Mouse (Mus musculus) fibroblast of lung, adult 2 months (primary cell): ENCODE data around the gene Armc7.
A peak's percentile ranks its signal among the peaks of the same experiment; 100 is the strongest.
"Not testable (repeated sequence)": the region's sequence is repeated elsewhere in the genome, so short reads cannot be mapped to it uniquely, and the experiment has no call there.

Experiments
- DNase-seq: peaks from one replicate; pipeline ENCODE4 v3.0.0-alpha.2; 2011; ENCODE audit warnings: low read depth

Gene Armc7

DNA sequence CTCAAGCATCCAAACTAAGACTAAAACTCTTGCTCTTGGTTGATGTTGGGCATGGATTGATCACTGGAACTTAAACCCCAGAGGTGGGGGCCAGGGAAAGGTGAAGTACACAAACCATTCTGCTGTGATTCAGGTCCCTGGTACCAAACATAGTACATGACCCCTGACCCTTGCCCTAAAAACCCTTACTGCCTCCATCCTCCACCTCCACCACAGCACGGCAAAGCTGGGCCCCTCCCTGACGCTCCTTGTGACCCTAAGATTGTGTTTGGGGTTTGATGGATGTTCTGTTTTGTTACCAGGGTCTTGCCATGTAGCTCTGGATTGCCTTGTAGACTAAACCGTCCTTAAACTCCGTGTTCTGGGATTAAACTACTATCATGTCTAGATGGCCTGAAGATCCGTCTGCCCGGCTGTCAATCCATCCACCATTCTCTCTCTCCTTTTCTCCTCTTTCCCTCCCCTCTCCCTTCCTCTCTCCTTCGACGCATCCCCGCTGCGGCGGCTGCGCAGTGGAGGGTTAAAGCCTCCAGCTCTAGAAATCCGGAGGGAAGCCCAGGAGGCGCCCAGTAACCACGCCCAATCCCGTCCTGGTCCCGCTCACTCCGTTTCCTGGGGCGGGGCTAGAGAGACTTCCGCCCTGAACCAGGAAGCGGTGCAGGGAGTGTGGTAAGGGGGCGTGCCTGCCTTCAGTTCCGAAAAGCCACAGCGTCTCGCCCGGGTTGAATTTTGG is at the start of gene Armc7:
TSS of gene Armc7 (plus strand) at position 643 of the 733 bp plus-strand sequence.
- DNase-seq, result peak; percentile 85

DNA sequence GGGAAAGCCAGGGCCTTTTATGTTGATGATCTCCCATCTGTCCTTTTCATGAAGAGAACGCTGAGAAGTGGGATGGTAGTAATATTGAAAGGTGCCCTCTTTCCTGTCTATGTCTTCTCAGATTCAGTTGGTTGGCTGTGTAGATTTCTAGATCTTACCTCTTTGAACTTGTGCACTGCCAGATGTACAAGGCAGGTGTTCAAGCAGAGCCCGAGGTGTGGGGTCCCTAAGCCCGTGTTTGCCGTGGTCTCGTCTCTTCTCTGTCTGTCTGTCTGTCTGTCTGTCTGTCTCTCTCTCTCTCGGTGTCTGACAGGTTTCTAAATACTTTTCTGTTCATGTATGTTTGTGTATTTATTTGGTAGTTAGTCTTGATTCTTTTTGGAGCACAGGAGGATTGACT is 49.8 kb upstream of the Armc7 start:
- no peak for DNase-seq

DNA sequence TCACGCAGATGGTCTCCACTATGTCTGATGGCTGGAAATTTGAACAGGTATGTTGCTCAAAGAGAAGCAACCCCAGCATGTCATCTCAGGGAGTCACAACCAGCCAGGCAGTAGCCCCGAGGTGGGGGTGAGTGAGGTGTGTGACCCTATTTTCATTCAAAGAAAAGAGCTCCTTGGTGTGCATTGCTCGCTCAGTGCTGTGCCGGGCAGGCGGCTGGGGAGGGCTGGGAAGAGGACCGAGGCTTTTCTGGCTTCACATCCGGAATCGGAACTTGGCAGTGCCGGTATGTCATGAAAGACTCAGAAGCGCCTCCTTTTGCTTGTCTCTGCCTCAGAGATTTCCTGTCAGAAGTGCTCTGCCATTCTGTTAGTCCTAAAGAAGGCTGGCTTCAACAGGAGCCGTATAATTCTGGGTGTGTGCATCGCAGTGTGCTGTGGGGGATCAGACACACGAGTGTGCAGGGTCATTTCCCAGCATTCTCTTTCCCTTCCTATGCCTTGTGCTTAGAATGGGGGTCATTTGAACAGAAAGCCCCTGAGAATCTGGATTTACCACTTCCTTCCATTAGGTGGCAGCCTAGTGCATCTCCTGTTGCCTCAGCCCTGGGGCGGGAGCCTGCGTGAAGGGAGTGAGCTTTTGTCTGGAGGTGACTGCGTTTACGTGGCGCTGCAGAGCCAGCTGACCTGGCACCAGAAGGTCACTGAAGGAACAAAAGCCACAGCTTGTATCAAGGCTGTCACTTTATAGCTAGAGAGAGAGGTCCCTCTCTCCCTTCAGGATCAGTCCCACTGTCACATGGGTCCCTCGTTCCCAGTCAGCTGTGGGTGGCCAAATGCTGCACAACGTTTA is 47.8 kb upstream of the Armc7 start:
- no peak for DNase-seq

DNA sequence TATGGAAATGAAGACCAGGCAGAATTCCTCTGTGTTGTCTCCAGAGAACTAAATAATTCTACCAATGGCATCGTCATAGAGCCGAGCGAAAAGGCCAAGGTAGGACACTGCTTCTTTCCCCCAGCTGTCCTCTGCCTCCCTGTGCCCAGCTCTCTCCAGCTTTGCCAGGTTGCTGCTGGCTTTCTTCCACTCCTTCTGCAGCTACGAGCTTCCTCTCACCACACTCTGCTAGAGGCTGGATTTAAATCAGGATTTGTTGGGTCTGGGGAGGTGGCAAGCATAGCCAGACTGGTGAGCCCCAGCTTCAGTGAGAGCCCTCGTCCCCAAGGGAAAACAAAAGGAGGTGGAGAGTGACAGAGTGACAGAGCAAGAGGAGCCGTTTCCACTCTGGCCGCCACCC is 46.2 kb upstream of the Armc7 start:
- DNase-seq, result no peak

DNA sequence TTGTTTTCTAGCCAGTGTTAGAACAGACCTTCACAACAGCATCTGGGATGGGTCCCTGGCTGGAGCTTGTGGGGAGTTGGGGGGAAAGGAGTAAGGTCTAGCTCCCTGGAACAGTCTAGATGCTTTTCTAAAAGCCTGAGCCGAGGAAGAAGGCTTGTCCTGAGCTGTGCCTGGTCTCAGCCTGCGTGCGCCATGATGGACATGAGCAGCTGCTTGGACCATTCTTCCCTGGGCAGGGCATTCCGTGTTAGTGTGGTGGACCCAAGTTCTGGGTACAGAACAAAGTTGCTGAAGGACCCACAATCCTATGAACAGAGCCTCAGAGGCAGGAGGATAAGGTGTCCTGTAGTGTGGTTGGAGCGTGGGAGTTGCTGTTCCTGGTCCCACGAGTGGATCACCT is 44.9 kb upstream of the Armc7 start:
- DNase-seq, result no peak

DNA sequence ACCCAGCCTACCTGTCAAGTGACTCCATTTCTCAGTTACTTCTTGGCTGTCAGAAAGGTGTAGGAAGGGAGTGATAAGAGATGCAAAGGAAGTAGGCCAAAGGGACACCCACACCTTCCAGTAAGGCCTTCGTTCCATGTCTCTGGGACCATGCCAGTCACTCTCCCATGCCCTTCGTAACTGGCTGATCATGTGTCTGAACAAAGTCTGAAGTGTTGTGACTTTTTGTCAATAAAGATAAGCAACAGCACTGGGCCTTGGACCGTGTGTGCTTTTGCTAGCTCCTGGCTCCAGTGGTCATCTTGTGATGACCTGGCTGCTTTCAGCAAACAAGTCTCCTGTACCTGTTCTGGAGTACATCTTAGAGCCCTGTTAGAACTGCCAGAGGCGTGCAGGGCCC is 42.7 kb upstream of the Armc7 start:
- DNase-seq, result no peak

DNA sequence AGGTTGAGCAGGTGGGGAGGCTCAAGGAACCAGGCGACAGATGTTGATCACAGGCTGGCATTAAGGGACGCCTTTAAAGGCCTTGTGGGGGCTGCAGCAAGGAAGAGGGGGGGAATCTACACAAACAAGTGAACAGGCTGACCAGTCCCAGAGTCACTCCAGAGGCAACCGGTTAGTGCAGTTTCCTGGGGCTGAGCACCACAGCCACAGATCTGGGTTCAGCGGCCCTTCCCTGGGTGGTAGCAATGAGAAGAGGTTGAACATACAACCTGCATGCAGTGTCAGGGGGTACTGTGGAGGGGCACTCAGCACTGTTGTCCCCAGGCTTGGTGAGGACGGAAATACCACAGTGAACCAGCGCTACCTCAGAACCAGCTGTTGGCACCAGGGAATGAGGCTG is 42.1 kb upstream of the Armc7 start:
- no peak for DNase-seq

DNA sequence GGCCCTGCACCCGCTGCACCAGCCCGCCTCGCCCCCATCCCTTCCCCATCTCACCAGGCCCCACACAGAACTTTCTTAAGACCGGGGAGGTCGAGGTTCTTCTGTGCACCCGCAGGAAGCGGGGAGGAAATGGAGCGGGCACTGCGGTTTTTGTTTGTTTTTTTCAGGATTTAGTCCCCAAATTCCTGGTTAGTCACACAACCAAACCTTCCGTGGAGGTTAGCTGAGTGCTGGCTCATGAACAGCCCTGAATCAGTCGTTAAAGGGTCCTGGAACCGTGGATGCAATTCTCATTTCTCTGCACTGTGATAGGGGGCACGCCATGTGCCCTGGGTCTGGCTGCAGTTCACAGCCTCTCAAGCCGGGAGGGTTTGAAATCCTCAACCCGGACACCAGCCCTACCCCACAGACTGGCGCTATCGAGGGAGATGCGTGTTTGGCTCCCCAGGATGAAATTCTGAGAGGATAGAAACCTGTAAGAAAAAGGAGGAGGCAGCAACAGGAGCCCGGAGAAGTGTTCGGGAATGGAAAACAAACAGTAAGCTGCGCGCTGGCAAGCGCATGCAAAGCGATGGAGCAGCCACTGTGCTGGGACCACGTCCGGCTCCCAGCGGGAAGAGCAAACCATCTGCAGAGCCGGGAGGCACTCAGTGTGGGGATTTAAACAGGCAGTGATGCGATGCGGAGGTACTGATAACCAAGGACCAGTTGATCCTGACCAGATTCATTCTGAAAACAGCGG is 39.7 kb upstream of the Armc7 start:
- no peak for DNase-seq

DNA sequence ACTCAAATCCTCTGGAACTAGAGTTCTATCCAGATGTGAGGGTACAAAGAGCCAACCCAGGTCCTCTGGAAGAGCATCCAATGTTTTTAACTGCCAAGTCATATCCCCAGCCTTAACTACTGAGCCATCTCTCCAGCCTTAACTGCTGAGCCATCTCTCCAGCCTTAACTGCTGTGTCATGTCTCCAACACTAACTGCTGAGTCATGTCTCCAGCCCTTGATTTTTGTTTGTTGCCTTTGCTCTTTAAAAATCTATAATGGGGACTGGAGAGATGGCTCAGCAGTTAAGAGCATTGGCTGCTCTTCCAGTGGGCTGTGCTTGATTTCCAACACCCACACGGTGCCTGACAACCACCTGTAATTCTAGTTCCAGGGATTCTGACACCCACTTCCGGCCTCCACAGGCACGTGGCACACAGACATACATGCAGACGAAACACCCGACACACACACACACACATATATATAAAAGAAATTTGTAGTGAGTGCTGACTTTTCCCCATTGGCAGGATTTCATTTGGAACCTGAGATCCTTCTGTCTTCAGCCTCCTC is 37.8 kb upstream of the Armc7 start:
- DNase-seq, result no peak

DNA sequence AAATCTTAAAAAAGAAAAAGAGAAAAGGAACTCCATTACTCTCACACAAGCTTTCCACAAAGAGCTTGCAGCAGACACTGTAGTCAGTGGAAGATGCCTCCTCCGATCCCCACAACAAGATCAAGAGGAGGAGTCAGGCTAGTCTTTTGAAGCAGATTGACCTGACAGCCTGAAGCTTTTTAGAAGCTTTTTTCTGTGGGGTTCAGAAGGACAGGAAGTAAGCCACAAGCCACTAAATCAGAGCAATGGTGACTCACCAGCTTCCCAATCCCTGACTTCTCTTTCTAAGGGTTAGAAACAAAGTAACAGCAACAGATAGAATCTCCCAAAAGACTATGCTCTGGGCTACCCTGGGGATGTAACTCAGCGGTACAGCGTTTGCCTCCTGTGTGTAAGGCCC is 36.1 kb upstream of the Armc7 start:
- DNase-seq, result no peak

DNA sequence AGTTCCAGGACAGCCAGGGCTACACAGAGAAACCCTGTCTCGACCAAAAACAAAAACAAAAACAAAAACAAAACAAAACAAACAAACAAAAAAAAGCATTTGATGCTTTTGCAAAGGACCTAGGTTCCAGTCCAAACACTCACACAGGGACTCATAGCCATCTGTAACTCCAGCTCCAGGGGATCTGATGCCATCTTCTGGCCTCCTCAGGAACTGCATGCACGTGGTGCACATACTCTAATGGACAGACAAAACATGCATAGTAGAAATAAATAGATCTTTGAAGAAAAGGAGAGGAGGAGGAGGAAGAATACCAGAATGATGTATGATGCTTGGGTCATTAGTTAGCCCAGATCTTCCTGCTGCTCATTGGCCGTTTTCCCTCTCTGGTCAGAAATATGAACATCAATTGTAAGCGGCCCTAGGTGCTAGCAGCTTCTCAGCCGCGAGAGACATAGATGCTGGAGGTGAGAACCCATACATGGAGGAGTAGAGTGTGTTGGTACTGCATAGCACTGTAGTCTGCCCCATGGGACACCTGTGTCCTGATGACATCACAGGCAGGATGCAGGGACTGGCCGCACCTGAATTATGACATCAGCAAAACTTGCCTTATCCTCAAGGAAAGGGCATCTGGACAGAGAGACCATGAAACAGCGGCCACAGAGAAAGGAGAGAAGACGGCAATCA is 35.4 kb upstream of the Armc7 start, which contains the start of gene Trim80:
TSS of gene Trim80 (plus strand) at position 640 of the 690 bp plus-strand sequence.
- no peak for DNase-seq

DNA sequence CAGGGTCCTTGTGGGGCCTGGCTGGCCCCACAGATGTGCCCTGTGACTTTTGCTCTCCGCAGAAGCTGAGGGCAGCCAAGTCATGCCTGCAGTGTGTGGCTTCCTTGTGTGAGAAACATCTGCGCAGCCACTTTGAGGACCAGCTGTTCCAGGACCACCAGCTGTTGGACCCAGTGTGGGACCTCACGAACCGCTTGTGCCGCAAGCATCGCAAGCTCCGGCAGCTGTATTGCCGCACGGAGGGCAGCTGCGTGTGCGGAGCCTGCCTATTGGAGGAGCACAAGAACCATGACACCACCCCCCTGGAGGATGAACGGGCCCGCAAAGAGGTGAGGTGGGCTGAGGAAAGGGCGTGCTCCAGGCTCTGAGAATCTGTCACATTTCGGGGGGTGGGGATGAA is 34.0 kb upstream of the Armc7 start:
- no peak for DNase-seq

DNA sequence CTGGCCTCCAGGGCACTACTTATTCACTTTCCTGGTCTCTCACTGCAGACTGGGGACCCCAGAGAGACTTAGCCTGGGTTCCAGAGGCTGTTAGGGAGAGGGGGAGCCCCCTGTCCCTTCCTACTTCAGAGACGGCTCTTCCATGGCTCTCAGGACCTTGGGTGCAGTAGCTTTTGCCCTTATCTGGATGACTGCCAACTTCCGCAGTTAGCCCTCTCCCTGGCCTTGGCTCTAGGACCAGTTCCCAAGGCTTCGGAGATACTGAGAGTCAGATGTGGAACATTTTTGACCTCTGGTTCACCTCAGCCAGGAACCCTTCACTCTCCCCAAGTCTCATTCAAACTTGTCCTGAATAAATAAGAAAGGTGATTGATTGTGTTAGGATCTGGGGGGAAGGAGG is 28.6 kb upstream of the Armc7 start:
- DNase-seq, result no peak

DNA sequence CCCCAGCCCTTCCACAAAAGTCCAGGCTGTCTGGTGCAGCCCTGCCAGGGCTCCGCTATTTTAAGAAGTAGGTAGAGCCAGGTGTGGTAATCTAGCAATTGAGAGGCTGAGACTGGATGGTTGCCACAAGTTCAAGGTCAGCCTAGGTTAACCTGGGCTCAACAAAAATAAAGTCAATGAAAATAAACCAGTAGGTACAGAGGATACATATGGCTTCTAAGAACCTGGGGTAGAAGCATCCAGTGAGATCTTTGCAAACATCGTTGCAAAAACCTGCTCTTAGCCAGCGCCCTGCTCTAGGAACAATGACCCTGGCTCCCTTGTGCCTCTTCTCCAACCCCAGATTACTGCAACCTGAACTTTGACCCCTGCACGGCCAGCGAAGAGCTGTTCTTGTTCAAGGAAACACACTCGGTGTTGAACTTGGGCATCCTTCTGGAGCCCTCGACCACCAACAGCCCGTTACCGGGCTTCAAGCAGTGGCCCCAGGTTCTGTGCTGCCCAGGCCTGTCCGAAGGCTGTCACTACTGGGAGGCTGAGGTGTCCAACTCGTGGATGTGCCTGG is 28.1 kb upstream of the Armc7 start:
- DNase-seq, result no peak

DNA sequence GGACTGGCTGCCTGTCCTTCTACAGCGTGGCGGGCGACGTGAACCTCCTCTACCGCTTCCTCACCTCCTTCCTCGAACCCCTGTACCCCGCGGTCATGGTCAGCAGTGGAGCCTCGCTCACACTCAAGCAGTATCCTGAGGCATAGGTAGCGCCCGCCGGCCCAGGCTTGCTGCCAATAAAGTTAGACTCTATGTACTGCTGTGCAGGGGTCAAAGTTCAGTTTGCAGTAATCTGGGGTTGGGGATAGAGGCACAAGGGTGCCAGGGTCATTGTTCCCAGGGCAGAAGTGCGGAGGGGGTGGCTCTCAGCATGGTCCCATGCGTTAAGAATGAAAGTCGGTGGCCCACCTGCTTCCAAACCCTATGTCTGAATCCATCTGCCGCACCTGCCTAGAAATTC is 27.4 kb upstream of the Armc7 start:
- DNase-seq, result no peak

DNA sequence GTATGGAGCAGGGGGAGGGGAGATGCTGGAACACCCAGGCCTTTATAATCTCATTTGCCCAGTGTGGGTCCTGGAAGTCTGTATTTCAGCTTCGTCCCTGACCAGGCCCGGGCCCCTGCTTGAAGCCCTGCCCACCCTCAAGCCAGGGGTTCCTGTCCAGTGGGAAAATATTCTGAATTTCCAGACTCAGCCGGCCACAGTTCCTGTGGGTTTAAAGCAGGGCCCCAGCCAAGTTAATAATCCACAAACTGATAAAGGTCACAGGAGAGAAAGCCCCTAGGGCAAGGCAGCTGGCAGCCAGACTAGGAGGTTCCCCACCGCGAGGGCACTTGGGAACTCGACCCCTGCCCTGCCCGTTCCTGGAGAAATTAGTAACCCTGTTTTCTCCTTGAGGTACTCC is 26.5 kb upstream of the Armc7 start:
- DNase-seq, result no peak

DNA sequence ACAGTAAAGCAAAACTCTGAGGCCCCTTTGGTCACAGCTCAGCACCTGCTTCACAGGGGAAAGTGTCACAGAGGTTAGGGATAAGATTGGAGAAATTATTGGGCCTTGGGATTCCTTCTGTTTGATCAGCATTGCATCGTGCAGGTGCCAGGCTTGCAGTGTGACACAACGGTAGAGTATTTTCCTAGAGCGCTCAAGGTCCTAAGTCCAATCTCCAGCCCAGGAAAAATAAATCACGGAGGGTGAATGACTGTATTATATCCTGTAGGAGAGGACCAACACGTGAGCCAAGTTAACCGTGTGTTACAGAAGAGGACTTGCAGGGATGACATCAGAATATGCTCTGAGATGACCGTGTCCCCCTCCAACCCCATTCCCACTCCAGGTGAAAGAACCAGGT is 25.3 kb upstream of the Armc7 start:
- no peak for DNase-seq

DNA sequence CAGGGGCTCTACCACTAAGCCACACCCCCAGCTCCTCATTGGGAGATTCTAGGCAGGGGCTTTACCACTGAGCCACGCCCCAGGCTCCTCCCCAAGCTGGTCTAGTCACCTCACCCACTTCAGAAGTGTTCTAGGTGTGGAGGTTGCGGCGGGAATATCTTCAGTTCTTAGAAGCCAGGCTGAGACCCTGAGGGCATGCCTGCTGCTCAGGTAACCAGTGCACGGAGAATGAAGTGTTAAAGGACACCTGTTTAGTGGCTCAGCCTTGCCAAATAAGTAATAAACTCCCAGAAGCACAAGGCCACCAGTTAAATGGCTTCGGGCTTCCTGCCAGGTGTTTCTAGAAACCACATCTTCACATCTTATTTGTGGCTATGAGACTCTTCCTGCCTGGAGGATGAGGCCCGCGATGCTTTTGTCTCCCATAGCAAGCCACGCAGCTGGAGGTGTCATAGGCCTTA is 23.7 kb upstream of the Armc7 start:
- DNase-seq, result no peak

DNA sequence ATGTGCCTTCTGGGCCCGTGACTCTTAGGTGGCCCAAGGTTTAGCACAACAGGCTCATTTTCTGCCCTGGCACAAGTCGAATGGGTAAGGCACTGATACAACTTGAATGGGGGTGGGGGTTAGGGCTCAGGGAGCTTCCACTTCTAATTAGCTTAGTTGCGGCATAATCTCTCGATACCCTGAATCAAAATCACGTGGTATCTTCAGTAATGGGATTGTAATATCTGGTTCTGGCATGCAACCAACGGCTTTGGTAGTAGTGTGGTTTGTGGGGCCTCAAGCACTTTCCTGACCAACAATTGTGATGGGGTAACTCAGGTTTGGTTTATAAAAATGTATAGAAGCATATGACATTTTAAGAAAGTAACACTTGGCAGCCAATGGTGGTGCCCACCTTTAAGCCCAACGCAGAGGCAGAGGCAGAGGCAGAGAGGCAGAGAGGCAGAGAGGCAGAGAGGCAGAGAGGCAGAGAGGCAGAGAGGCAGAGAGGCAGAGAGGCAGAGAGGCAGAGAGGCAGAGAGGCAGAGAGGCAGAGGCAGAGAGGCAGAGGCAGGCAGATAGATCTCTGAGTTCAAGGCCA is 23.1 kb upstream of the Armc7 start:
- no peak for DNase-seq

DNA sequence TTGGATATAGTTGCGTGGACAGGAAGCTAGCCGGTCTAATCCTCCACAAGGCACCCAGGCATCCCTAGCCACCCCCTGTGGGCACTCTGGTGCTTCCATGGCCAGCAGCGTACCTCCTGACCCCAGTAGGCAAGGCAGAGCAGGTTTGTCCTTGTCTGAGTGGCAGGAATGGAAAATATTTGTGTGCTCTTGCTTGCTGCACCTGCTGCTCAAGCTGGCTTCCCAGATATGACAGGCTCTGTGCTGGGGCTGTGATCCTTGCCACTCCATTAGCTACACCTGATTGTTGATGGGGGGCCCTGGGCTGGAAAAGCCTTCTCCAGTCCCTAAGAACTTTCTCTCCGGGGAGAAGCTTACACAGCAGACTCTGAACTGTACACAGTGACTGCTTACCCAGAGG is 22.2 kb upstream of the Armc7 start:
- no peak for DNase-seq

DNA sequence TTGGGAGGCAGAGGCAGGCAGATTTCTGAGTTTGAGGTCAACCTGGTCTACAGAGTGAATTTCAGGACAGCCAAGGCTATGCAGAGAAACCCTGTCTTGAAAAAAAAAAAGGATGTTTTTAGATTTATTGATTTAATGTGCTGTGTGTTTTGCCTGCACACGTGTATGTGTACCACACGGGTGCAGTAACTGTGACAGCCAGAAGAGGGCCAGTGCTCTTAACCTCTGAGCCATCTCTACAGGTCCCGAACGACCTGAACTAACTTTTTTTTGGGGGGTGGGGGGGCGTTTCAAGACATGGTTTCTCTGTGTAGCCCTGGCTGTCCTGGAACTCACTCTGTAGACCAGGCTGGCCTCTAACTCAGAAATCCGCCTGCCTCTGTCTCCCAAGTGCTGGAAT is 20.6 kb upstream of the Armc7 start:
- DNase-seq, result not testable (repeated sequence)
